Mouse (Mus musculus): ENCODE data around the gene Lpp. TPM values are rescaled to one million over a fixed set of nuclear protein-coding genes. Genes with fewer than 3 reads are reported as not detected.

The Lpp gene
- total and polyA plus RNA-seq, 3 experiments: not detected

DNA sequence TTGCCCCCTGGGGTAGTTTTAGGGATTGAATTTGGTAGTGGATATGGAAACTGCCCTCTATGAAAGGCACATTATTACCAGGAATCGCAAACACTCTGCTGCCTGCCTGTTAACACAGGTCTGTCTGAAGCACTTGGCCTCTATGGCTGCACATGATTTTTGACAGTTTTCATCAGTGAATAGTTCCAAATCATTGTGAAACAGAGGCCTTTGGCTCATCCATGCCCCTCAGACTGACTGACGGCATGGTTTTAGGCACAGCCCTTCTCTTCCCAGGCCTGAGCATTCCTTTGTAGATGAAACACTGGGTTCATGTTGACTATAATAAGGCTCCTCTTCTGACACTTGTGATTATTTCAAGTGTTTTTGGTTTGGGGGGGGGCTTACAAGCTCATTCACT, 189.5 kb downstream of the Lpp start:
- Histone ChIP-seq H3K4me1 (ENCODE audit: control insufficient read depth in 1 of 2, insufficient read depth in 2 of 2, low read length in 2 of 2) (no peaks in the 10 kb centered on the region), H3K27ac (ENCODE audit: control insufficient read depth, low read depth, low read length) (no peak overlapping the region), H3K79me2 (ENCODE audit: control insufficient read depth, insufficient read depth, low read length, poor library complexity) (no peaks in the 10 kb centered on the region), H3K9ac (ENCODE audit: control insufficient read depth, low read depth, low read length, poor library complexity, severe bottlenecking) (no peak overlapping the region), H3K9me3 (replicated peaks; ENCODE audit: insufficient read depth, low read length) (no peaks in the 10 kb centered on the region), H3K4me3 (ENCODE audit: control insufficient read depth in 1 of 2, insufficient read depth in 1 of 2, low read depth in 2 of 2, low read length in 2 of 2) (no peak overlapping the region), H3K36me3 (ENCODE audit: control insufficient read depth in 1 of 2, insufficient read depth in 2 of 2, low read length in 2 of 2) (no peaks in the 10 kb centered on the region), H3K27me3 (ENCODE audit: control insufficient read depth in 1 of 2, insufficient read depth in 2 of 2, low read length in 2 of 2) (no peaks in the 10 kb centered on the region)
- no peak for DNase-seq (ENCODE audit: low read depth, low spot score)
- no peak for TF ChIP-seq UBTF (IDR thresholded peaks at IDR 0.05; ENCODE audit: borderline replicate concordance, insufficient read depth, low read depth, low read length)

DNA sequence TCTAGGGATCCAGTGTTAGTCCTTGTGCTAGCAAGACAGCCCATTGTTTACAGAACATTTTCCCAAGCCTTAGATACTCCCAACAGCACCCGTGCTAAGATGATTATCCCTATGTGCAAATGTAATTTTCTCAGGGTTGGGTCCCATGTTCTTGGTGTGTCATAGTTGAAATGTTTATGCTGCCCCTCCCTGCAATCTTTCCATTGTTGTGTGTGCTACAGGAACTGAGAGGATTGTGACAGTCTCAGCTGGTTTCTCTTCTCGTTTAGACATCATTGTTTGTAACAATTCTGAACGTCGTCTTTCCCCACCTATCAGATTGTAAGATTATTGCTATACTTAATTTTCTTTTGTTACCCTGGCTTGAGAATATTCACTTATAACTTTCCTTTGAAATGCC, 200.2 kb downstream of the Lpp start:
- Histone ChIP-seq H3K36me3 (ENCODE audit: control insufficient read depth in 1 of 2, insufficient read depth in 2 of 2, low read length in 2 of 2) (no peaks in the 10 kb centered on the region), H3K4me1 (ENCODE audit: control insufficient read depth in 1 of 2, insufficient read depth in 2 of 2, low read length in 2 of 2) (no peaks in the 10 kb centered on the region), H3K9ac (ENCODE audit: control insufficient read depth, low read depth, low read length, poor library complexity, severe bottlenecking) (no peak overlapping the region), H3K27me3 (ENCODE audit: control insufficient read depth in 1 of 2, insufficient read depth in 2 of 2, low read length in 2 of 2) (no peaks in the 10 kb centered on the region), H3K9me3 (replicated peaks; ENCODE audit: insufficient read depth, low read length) (no peaks in the 10 kb centered on the region), H3K27ac (ENCODE audit: control insufficient read depth, low read depth, low read length) (no peak overlapping the region), H3K4me3 (ENCODE audit: control insufficient read depth in 1 of 2, insufficient read depth in 1 of 2, low read depth in 2 of 2, low read length in 2 of 2) (no peak overlapping the region), H3K79me2 (ENCODE audit: control insufficient read depth, insufficient read depth, low read length, poor library complexity) (no peaks in the 10 kb centered on the region)
- TF ChIP-seq MAZ (IDR thresholded peaks at IDR 0.05; ENCODE audit: low read depth, low read length): no peak
- TF ChIP-seq SMC3 (IDR thresholded peaks at IDR 0.05; ENCODE audit: low read depth, low read length): no peak
- TF ChIP-seq RAD21 (IDR thresholded peaks at IDR 0.05; ENCODE audit: low read depth, low read length): no peak
- TF ChIP-seq USF1 (IDR thresholded peaks at IDR 0.05; ENCODE audit: low read depth, low read length): no peak
- TF ChIP-seq POLR2AphosphoS5 (IDR thresholded peaks at IDR 0.05; ENCODE audit: borderline replicate concordance, low read depth, low read length): no peak
- no peak for TF ChIP-seq CTCF (IDR thresholded peaks at IDR 0.05 in 2 of 3, conservative IDR thresholded peaks at IDR 0.05 in 1 of 3; ENCODE audit: control insufficient read depth in 1 of 3, insufficient read depth in 1 of 3, low read depth in 2 of 3, low read length in 3 of 3, poor library complexity in 1 of 3, severe bottlenecking in 1 of 3)
- TF ChIP-seq CHD1 (IDR thresholded peaks at IDR 0.05; ENCODE audit: low read depth, low read length): no peak
- no peak for TF ChIP-seq TBP (IDR thresholded peaks at IDR 0.05; ENCODE audit: low read depth, low read length)
- DNase-seq (ENCODE audit: low read depth, low spot score): no peak

DNA sequence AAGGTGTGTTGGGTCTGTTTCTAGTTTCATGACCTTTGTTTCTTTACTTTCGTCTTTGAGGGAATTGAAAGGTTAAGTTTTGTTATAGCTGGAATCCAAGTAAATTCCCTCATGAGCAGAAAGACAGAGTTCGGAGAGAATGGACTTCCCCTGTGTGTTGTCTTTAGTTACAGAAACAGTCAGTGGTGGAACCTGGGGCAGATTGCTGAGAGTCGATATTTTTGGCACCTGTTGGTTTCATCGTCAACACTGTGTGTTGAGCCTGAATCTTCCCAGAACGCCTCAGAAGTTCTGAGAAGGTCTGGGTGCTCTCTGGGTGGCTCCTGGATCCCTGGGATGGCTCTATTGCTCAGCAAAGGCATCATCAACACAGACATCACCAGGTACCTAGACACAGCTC, 201.2 kb downstream of the Lpp start:
- H3K9ac ChIP-seq (ENCODE audit: control insufficient read depth, low read depth, low read length, poor library complexity, severe bottlenecking): no peak overlapping the region
- H3K4me1 ChIP-seq (ENCODE audit: control insufficient read depth in 1 of 2, insufficient read depth in 2 of 2, low read length in 2 of 2): no peaks in the 10 kb centered on the region
- H3K79me2 ChIP-seq (ENCODE audit: control insufficient read depth, insufficient read depth, low read length, poor library complexity): no peaks in the 10 kb centered on the region
- DNase-seq (ENCODE audit: low read depth, low spot score): no peak
- H3K9me3 ChIP-seq (replicated peaks; ENCODE audit: insufficient read depth, low read length): no peaks in the 10 kb centered on the region
- TF ChIP-seq ETS1 (IDR thresholded peaks at IDR 0.05; ENCODE audit: low read depth, low read length) (no peak), TAL1 (IDR thresholded peaks at IDR 0.05; ENCODE audit: low read length) (no peak), RAD21 (IDR thresholded peaks at IDR 0.05; ENCODE audit: low read depth, low read length) (no peak), POLR2AphosphoS5 (IDR thresholded peaks at IDR 0.05; ENCODE audit: borderline replicate concordance, low read depth, low read length) (no peak), POLR2A (IDR thresholded peaks at IDR 0.05; ENCODE audit: control insufficient read depth in 1 of 2, insufficient read depth in 1 of 2, low read depth in 1 of 2, low read length in 2 of 2, poor library complexity in 1 of 2) (no peak), HCFC1 (IDR thresholded peaks at IDR 0.05; ENCODE audit: low read depth, low read length) (no peak), MAX (IDR thresholded peaks at IDR 0.05; ENCODE audit: low read length) (no peak), MYC (IDR thresholded peaks at IDR 0.05; ENCODE audit: low read depth, low read length) (no peak), NELFE (IDR thresholded peaks at IDR 0.05; ENCODE audit: low read depth, low read length) (no peak), ZKSCAN1 (IDR thresholded peaks at IDR 0.05; ENCODE audit: low read depth, low read length) (no peak), TBP (IDR thresholded peaks at IDR 0.05; ENCODE audit: low read depth, low read length) (no peak), MEF2A (IDR thresholded peaks at IDR 0.05; ENCODE audit: extremely low read depth, insufficient replicate concordance, low read depth, low read length, poor library complexity, severe bottlenecking) (no peak), KAT2A (conservative IDR thresholded peaks at IDR 0.05; ENCODE audit: low read depth, low read length) (no peak), CHD2 (IDR thresholded peaks at IDR 0.05; ENCODE audit: low read length) (no peak), BHLHE40 (IDR thresholded peaks at IDR 0.05; ENCODE audit: borderline replicate concordance, low read depth, low read length) (no peak), E2F4 (IDR thresholded peaks at IDR 0.05; ENCODE audit: borderline replicate concordance, low read depth, low read length) (no peak)
- no peaks in the 10 kb centered on the region for H3K36me3 ChIP-seq (ENCODE audit: control insufficient read depth in 1 of 2, insufficient read depth in 2 of 2, low read length in 2 of 2)
- H3K4me3 ChIP-seq (ENCODE audit: control insufficient read depth in 1 of 2, insufficient read depth in 1 of 2, low read depth in 2 of 2, low read length in 2 of 2): no peak overlapping the region
- H3K27me3 ChIP-seq (ENCODE audit: control insufficient read depth in 1 of 2, insufficient read depth in 2 of 2, low read length in 2 of 2): no peaks in the 10 kb centered on the region
- no peak overlapping the region for H3K27ac ChIP-seq (ENCODE audit: control insufficient read depth, low read depth, low read length)
